Mouse (Mus musculus): ENCODE data around the gene Sirt6. TPM values are rescaled to one million over a fixed set of nuclear protein-coding genes. Genes with fewer than 3 reads are reported as not detected.
A peak's percentile ranks its signal among the peaks of the same experiment; 100 is the strongest.

The Sirt6 gene
- polyA plus RNA-seq, 1 experiment, result 121 TPM

GRCm38 (mm10) chr10:81597137-81597950 is 30.3 kb downstream of the Sirt6 start:
- no peaks in the 10 kb centered on the region for H3K9me3 ChIP-seq
- peaks cover 10% of the 10 kb centered on the region for H3K27me3 ChIP-seq (replicated peaks)
- H3K36me3 ChIP-seq (replicated peaks; ENCODE audit: low read length), result peaks cover 38% of the 10 kb centered on the region
- H3K4me1 ChIP-seq, result peaks cover 79% of the 10 kb centered on the region
- peak overlapping the region; percentile 90 for H3K4me3 ChIP-seq (replicated peaks)
- TF ChIP-seq GATA1 (IDR thresholded peaks at IDR 0.05; ENCODE audit: borderline replicate concordance, low read length) (no peak), FLI1 (IDR thresholded peaks at IDR 0.05; ENCODE audit: low read length) (no peak)

GRCm38 (mm10) chr10:81596611-81597010 is 31.0 kb downstream of the Sirt6 start:
- no peak for TF ChIP-seq FLI1 (IDR thresholded peaks at IDR 0.05; ENCODE audit: low read length)
- no peak for TF ChIP-seq GATA1 (IDR thresholded peaks at IDR 0.05; ENCODE audit: borderline replicate concordance, low read length)
- H3K9me3 ChIP-seq, result no peaks in the 10 kb centered on the region
- H3K4me3 ChIP-seq (replicated peaks), result peak overlapping the region; percentile 90
- peaks cover 46% of the 10 kb centered on the region for H3K36me3 ChIP-seq (replicated peaks; ENCODE audit: low read length)
- peaks cover 12% of the 10 kb centered on the region for H3K27me3 ChIP-seq (replicated peaks)
- peaks cover 73% of the 10 kb centered on the region for H3K4me1 ChIP-seq

- TF ChIP-seq GATA1 (IDR thresholded peaks at IDR 0.05; ENCODE audit: borderline replicate concordance, low read length) (no peak), FLI1 (IDR thresholded peaks at IDR 0.05; ENCODE audit: low read length) (no peak)
- peaks cover 56% of the 10 kb centered on the region for H3K36me3 ChIP-seq (replicated peaks; ENCODE audit: low read length)
- no peak overlapping the region for H3K4me3 ChIP-seq (replicated peaks)
- H3K9me3 ChIP-seq, result no peaks in the 10 kb centered on the region
- peaks cover 15% of the 10 kb centered on the region for H3K27me3 ChIP-seq (replicated peaks)
- peaks cover 63% of the 10 kb centered on the region for H3K4me1 ChIP-seq
Observed at GRCm38 (mm10) chr10:81595599-81595998, 32.0 kb downstream of the Sirt6 start.

- peak overlapping the region; percentile 20 for H3K4me3 ChIP-seq (replicated peaks)
- H3K4me1 ChIP-seq, result peaks cover 52% of the 10 kb centered on the region
- H3K9me3 ChIP-seq, result no peaks in the 10 kb centered on the region
- peaks cover 15% of the 10 kb centered on the region for H3K27me3 ChIP-seq (replicated peaks)
- no peak for TF ChIP-seq GATA1 (IDR thresholded peaks at IDR 0.05; ENCODE audit: borderline replicate concordance, low read length)
- no peak for TF ChIP-seq FLI1 (IDR thresholded peaks at IDR 0.05; ENCODE audit: low read length)
- peaks cover 71% of the 10 kb centered on the region for H3K36me3 ChIP-seq (replicated peaks; ENCODE audit: low read length)
Observed at GRCm38 (mm10) chr10:81593935-81594334, 33.7 kb downstream of the Sirt6 start.

- no peaks in the 10 kb centered on the region for H3K9me3 ChIP-seq
- H3K36me3 ChIP-seq (replicated peaks; ENCODE audit: low read length), result peaks cover 78% of the 10 kb centered on the region
- peaks cover 15% of the 10 kb centered on the region for H3K27me3 ChIP-seq (replicated peaks)
- H3K4me3 ChIP-seq (replicated peaks), result no peak overlapping the region
- peaks cover 52% of the 10 kb centered on the region for H3K4me1 ChIP-seq
- TF ChIP-seq GATA1 (IDR thresholded peaks at IDR 0.05; ENCODE audit: borderline replicate concordance, low read length) (no peak), FLI1 (IDR thresholded peaks at IDR 0.05; ENCODE audit: low read length) (no peak)
Observed at GRCm38 (mm10) chr10:81593223-81593622, 34.4 kb downstream of the Sirt6 start.

- no peak overlapping the region for H3K4me3 ChIP-seq (replicated peaks)
- no peaks in the 10 kb centered on the region for H3K9me3 ChIP-seq
- H3K27me3 ChIP-seq (replicated peaks), result peaks cover 15% of the 10 kb centered on the region
- H3K36me3 ChIP-seq (replicated peaks; ENCODE audit: low read length), result peaks cover 83% of the 10 kb centered on the region
- H3K4me1 ChIP-seq, result peaks cover 46% of the 10 kb centered on the region
- TF ChIP-seq FLI1 (IDR thresholded peaks at IDR 0.05; ENCODE audit: low read length) (no peak), GATA1 (IDR thresholded peaks at IDR 0.05; ENCODE audit: borderline replicate concordance, low read length) (no peak)
Observed at GRCm38 (mm10) chr10:81592631-81593030, 35.0 kb downstream of the Sirt6 start.

GRCm38 (mm10) chr10:81591846-81592245 is 35.8 kb downstream of the Sirt6 start:
- H3K9me3 ChIP-seq, result no peaks in the 10 kb centered on the region
- H3K27me3 ChIP-seq (replicated peaks), result peaks cover 22% of the 10 kb centered on the region
- no peak for TF ChIP-seq GATA1 (IDR thresholded peaks at IDR 0.05; ENCODE audit: borderline replicate concordance, low read length)
- TF ChIP-seq FLI1 (IDR thresholded peaks at IDR 0.05; ENCODE audit: low read length), result no peak

DNA sequence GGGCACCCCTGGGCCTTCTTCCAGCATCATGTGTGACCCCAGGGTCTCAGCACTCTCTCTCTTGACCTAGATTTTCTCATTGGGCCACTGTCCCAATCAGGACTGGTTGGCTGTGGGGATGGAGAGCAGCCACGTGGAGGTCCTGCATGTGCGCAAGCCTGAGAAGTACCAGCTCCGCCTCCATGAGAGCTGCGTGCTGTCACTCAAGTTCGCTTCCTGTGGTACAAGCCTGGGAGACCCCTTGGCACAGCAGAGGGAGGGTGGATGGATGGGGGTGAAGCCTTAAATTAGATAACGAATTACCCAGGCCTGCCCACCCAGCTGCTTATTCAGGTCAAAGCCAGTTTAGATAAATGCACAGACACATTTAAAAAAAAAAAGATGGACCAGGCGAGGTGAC is 38.9 kb downstream of the Sirt6 start:
- Histone ChIP-seq H3K4me3 (replicated peaks) (no peak overlapping the region), H3K36me3 (replicated peaks; ENCODE audit: low read length) (peaks cover 86% of the 10 kb centered on the region), H3K9me3 (no peaks in the 10 kb centered on the region), H3K4me1 (peaks cover 41% of the 10 kb centered on the region), H3K27me3 (replicated peaks) (peaks cover 28% of the 10 kb centered on the region)
- TF ChIP-seq FLI1 (IDR thresholded peaks at IDR 0.05; ENCODE audit: low read length) (no peak), GATA1 (IDR thresholded peaks at IDR 0.05; ENCODE audit: borderline replicate concordance, low read length) (no peak)

More at GRCm38 (mm10) chr10:81591846-81592245, 35.8 kb downstream of the Sirt6 start:
- peaks cover 90% of the 10 kb centered on the region for H3K36me3 ChIP-seq (replicated peaks; ENCODE audit: low read length)
- peaks cover 41% of the 10 kb centered on the region for H3K4me1 ChIP-seq
- H3K4me3 ChIP-seq (replicated peaks), result no peak overlapping the region

GRCm38 (mm10) chr10:81583347-81583746 is 44.2 kb downstream of the Sirt6 start:
- Histone ChIP-seq H3K27me3 (replicated peaks) (peaks cover 46% of the 10 kb centered on the region), H3K36me3 (replicated peaks; ENCODE audit: low read length) (peaks cover 36% of the 10 kb centered on the region), H3K9me3 (no peaks in the 10 kb centered on the region), H3K4me1 (peaks cover 83% of the 10 kb centered on the region), H3K4me3 (replicated peaks) (no peak overlapping the region)
- TF ChIP-seq GATA1 (IDR thresholded peaks at IDR 0.05; ENCODE audit: borderline replicate concordance, low read length), result no peak
- TF ChIP-seq FLI1 (IDR thresholded peaks at IDR 0.05; ENCODE audit: low read length), result no peak

- peak overlapping the region; percentile 89 for H3K4me3 ChIP-seq (replicated peaks)
- TF ChIP-seq FLI1 (IDR thresholded peaks at IDR 0.05; ENCODE audit: low read length) (no peak), GATA1 (IDR thresholded peaks at IDR 0.05; ENCODE audit: borderline replicate concordance, low read length) (no peak)
- H3K36me3 ChIP-seq (replicated peaks; ENCODE audit: low read length), result peaks cover 17% of the 10 kb centered on the region
- H3K27me3 ChIP-seq (replicated peaks), result peaks cover 56% of the 10 kb centered on the region
- peaks cover 8% of the 10 kb centered on the region; the same call in 1 of the 2 replicates for H3K9me3 ChIP-seq
- peaks cover 90% of the 10 kb centered on the region for H3K4me1 ChIP-seq
Observed at GRCm38 (mm10) chr10:81580441-81581070, 47.0 kb downstream of the Sirt6 start.
